Mouse (Mus musculus) layer of hippocampus, adult 8-10 months (tissue): ENCODE data around the gene Safb2. TPM values are rescaled to one million over a fixed set of nuclear protein-coding genes. Genes with fewer than 3 reads are reported as not detected.

ENCODE experiments used
- DNase-seq, 2 experiments: peaks; one replicate each; pipeline ENCODE4 v3.0.0; 2022; ENCODE audit warnings: low spot score in 2 of 2
- total RNA-seq, 4 experiments: library from RNA; stranded (reverse); gene quantifications; 2 replicates each; pipeline ENCODE4 v1.2.4; 2022

The Safb2 gene
- total RNA-seq, 4 experiments from 2014 or later, result 122 to 182 (median 154) TPM

- DNase-seq, result no peak
These were observed 24.3 kb downstream of the Safb2 start for GRCm38 (mm10) chr17:56560131-56560530.

DNA sequence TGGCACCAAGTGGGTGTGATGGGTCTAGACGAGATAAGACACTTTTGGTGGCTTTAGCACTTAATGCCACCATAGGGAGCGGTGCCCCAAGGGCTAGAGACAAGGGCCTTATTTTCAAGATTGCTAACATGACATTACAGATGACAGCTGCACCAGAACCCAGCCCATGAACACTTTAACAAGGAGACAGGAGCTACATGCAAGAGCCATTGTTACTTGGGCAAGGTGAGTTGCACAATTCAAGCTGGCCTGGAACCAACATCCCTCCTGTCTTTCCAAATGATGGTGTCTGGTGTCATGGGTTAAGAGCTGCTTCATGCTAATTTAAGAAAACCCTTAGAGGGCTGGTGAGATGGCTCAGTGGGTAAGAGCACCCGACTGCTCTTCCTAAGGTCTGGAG is 25.0 kb downstream of the Safb2 start:
- no peak for DNase-seq

- DNase-seq, result peak in 1 of 2 experiments; percentile 75
These were observed 25.9 kb downstream of the Safb2 start for GRCm38 (mm10) chr17:56558448-56558847.

DNA sequence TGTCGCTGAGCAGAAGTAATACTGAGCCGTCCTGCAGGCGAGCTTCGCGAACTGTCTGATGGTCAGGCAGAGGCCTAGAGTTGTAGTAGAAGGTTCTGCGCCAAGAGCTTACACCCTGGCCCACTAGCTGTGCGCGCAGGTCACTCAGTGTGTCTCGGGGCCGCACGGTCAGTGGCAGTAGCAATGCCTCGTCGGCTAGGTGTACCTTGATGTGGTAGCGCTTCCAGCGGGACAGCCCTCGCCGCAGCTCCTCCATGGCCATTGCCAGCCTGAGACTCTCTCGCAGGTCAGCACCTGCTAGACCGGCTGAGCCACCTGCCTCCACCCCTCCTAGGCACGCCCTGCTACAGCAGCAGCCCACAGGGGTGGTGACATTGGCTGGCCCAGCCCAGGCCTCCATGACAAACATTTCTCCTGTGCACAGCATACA is 30.2 kb downstream of the Safb2 start, which contains the start of gene Gm20219:
Gene Gm20219, minus strand, starts transcription at position 266 of the 430 bp plus-strand sequence.
- DNase-seq, result no peak

- DNase-seq, result peak; percentile 64 to 88
These were observed 31.5 kb downstream of the Safb2 start for GRCm38 (mm10) chr17:56552781-56553363.

DNA sequence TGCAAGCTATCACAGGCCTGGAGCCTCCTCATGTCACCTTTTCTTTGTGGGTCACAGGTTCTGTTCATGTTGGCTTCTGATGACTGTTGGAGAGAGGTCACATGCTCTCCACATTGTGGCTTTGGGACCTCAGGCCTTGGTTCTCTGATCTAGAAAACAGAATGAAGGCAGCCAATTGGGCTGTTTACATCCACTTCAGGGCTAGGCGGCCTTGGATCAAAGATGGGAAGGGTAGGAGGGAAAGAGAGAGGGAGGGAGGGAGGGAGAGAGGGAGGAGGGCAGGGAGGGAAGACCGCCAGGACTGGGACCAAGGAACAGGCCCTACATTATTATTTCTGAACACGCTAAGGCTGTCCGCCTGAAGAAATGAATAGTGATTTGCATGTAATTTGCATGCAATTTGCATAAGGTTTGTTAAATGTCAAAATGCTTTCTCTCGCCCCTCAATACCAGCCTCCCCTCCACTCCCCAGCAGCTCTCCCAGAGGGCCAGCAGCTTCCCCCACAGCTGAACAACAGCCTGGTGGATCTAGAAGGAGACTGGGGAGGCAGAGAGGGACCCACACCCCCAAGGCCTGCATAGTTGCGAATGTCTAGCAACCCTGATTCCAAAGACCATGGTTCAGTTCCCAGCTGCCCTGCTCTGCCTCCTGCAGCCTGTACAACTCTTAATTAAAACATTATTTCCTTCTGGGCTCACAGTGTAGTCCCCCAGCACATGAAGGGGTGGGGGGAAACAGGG is 32.4 kb downstream of the Safb2 start:
- DNase-seq, result peak in 1 of 2 experiments; percentile 32

DNA sequence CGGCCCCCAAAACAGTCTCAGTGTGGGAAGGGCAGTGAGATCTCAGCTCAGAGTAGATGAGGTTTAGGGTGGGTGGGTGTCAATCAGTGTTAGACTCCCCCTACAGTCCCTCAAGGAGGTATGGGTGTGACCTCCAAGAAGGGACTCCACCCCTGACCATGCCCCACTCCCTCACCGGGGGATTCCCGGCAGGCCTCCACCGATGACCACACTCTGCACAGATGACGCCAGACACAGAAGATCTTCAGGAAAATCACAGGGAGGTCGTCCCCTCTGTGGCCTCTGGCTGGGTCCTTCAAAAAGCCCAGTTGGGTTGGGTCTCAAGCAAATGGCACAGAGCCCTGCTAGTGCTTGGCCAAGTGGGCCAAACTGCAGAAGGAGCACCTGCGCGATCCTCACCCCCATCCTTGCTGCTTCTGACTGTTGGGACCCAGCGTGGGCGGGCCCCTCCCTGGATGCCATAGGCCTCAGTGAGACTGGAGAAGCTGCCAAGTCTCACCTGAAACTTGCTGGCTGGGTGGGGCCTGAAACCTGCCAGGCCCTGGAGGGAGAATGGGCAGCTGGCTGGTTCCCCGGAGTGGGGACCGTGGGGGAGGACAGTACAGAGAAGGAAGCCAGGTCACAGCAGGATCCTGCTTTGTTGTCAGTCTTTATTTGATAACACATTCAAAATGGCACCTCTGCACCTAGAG is 33.5 kb downstream of the Safb2 start:
- no peak for DNase-seq

GRCm38 (mm10) chr17:56548605-56549105 is 35.7 kb downstream of the Safb2 start:
- DNase-seq, result peak in 1 of 2 experiments; percentile 2

DNA sequence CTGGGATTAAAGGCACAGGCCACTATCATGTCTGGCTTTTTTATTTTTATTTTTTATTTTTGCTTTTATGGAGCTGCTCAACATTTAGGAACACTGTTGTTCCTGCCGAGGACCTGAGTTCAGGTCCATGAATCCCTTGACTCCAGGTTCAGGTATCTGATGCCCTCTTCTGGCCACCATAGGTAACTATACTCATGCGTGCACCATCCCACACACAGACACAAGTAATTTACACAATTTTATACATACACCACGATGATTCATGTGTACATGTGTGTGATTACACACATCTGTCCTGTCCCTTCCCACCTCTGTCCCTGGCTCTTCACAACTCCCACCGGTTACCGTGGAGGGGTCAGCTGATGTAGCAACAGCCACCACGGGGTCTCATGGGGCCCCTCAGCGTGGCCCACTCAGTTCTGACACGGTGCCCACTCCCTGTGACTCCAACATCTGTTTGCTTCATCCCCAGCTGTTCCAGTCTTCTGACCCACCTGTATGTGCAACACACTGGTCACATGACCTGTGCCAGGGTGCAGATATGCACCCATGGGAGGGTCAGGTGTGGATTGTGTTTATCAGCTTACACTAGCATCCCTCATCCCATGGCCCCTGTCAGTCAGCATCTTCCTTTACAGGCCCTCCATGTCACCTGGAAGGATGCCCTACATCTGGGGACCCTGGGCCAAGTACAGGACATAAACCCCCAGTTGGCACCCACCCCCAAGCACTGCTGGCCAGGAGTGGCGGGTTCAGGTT is 36.4 kb downstream of the Safb2 start:
- peak in 1 of 2 experiments; percentile 5 for DNase-seq

GRCm38 (mm10) chr17:56547116-56547845 is 37.1 kb downstream of the Safb2 start:
- peak in 1 of 2 experiments; percentile 6 for DNase-seq

DNA sequence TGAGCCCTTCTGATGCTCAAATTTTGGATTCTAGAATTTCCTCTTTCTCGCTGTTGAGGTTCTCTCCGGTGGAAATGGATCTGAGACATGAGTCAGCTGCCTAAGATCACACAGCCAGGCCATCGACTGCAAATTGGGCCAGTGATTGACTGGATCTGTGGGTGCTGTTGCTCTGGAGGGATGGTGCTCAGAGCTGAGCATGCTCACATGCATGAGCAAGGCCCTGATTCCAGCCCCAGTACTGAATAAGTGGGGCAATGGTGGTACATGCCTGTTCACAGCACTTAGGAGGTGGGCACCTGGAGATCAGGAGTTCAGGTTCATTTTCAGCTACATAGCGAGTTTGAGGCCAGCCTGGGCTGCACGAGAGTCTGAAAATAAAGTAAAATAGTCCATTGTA is 37.8 kb downstream of the Safb2 start:
- no peak for DNase-seq

DNA sequence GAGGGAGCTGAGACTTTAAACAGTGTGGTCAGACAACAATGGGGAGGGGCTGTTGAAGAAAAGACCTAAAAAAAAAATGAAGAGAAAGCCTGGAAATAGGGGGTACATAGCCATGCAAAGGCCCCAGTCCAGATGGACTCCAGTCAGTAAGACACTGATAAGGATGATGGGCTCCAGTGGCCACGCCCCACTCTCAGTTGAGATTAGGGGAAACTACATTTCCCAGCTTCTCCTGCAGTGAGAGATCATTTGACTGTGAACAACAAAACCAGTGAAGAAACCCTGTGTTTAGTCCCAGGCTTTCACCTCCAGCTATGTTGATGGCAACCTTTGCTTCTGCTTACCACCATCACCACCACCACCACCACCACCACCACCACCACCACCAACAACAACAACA is 38.4 kb downstream of the Safb2 start:
- DNase-seq, result no peak

DNA sequence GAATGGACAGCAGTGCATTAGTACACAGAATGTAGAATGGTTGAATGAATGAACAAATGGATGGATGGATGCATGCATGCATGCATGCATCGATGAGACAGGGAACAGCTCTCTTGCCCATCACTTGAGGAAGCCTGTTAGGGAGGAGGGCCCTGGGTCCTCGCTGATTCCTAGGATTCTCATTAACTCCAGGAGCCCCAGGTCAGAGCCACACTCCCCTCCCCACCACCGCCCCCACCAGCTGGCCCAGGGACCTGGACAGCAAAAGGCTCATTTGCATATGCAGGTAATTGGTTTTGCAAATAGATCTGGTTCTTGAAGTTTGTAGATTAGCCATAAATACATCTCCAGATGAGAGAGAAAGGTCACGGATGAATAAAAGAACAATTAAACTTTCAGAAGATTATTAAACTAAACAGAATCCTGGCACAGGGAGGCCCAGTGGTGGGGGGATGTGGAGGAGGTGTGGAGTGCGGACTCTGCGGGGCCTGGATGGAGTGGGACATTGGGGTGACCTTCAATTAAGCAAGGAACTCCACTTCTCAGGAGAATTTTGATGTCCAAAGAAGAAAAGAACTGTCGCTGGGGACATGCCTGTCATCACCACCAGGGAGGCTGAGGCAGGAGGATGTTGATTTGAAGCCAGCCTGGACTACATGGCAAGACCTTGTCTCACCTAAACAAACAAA is 39.5 kb downstream of the Safb2 start:
- no peak for DNase-seq

DNA sequence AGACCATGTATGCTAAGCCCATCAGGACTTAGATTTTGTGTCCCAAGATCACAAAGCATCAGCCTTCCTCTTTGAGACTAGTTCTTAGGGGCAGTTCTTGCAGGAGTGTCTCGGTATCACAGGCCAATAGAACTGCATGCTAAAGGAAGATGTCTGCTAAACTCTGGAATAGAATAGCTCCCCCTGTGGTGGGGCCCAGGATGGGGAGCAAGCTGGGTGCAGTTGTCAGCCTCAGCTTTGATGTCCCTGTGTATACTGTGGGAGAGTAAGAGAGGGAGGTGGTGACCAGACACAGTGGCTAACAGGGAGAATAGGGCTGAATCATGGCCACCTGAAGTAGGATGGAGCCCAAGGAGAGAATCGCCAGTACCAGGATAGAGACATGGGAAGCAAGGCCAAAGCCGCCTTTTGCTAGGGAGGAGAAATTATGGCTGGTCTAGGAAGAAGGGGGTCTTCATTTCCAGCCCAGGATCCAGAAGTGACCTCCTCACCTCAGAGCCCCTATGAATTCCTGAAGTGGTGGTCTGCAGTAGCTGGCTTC is 40.6 kb downstream of the Safb2 start:
- no peak for DNase-seq

GRCm38 (mm10) chr17:56542736-56543135 is 41.6 kb downstream of the Safb2 start:
- no peak for DNase-seq

DNA sequence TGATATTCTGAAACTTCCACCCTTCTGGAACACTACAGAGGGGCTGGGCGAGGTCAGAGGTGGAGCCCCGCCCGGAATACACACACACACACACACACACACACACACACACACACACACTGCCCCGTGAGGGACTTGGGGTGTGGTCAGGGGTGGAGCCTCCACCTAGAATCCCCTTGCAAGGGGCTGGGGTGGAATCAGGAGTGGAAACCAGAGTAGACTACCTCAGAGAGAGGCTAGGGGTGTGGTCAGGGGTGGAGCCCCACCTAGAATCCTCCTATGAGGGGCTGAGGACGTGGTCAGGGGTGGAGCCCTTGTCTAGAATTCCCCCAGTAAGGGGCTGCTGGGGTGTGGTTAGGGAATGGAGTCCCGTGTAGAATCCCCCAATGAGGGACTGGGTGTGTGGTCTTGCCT is 43.8 kb downstream of the Safb2 start:
- DNase-seq, result no peak

DNA sequence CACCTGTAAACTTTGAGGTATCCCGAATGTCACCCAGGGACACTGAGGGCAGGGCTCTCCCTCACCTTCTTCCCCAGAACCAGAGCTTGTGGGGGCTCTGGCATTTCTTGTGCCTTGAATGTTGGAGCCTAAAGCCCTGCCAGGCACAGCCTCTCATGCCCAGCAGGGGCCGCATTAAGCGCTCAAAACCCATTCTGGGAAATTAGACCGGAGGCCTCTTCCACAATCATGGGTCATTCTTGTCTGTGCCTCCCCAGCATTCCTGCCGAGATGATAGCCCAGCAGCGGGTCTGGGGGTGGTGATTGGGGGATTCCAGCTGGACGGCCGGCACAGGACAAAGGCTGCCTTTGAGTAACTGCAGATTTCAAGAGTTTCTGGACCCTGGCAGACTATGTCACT is 46.5 kb downstream of the Safb2 start:
- DNase-seq, result peak; percentile 35 to 39

GRCm38 (mm10) chr17:56536874-56537273 is 47.5 kb downstream of the Safb2 start:
- no peak for DNase-seq

DNA sequence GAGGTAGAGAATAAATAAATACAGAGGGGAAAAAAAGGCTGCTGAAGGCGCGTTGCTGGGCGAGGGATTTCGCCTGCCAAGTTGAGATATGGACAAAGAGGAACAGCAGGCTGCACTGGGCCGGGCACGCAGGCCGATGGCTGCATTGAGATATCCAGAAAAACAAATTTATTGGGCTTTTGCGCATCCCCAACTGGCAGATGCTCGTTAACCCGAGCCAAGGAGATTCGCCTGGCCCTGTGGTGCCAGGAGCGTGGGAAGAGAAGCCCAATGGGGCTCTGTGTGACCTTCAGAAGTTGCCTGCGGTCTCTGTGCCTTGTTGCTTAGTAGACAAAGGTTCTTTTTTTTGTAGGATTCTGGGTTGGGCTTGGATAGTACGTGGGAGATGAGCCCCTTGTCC is 48.2 kb downstream of the Safb2 start:
- peak in 1 of 2 experiments; percentile 25 for DNase-seq

GRCm38 (mm10) chr17:56524943-56525342 is 59.4 kb downstream of the Safb2 start:
- DNase-seq, result no peak
